Mouse (Mus musculus) ES-E14 (cell line): Measurements from ENCODE around the gene Col25a1. TPM values are rescaled to one million over a fixed set of nuclear protein-coding genes. Genes with fewer than 3 reads are reported as not detected.

Experiments
- DNase-seq: peaks from one replicate; pipeline ENCODE4 v3.0.0-alpha.2; 2013; ENCODE audit warnings: low read depth, low spot score
- H3K27ac ChIP-seq: 2 replicates; pipeline ENCODE4 v1.5.1; 2012; ENCODE audit warnings: low read depth, mild to moderate bottlenecking, low read length, moderate library complexity, mixed read lengths; ENCODE audit not compliant: poor library complexity, insufficient read depth, severe bottlenecking
- H3K36me3 ChIP-seq: 2 replicates; pipeline ENCODE4 v1.6.1; 2012; ENCODE audit warnings: mild to moderate bottlenecking, low read length, moderate library complexity, mixed read lengths; ENCODE audit not compliant: control insufficient read depth, poor library complexity, insufficient read depth, severe bottlenecking
- H3K4me1 ChIP-seq, 2 experiments: fragments of 150-350 bp in 1 of 2; sonication (generic) in 1 of 2; 2 replicates each; pipeline ENCODE4 v1.6.1; 2012; ENCODE audit warnings: low read length in 2 of 2, mild to moderate bottlenecking in 1 of 2, mixed read lengths in 1 of 2; ENCODE audit not compliant: control insufficient read depth in 2 of 2, insufficient read depth in 2 of 2, poor library complexity in 1 of 2
- H3K4me3 ChIP-seq, 2 experiments: fragments of 150-350 bp in 1 of 2; sonication (generic) in 1 of 2; 2 replicates each; pipeline ENCODE4 v1.5.1; 2012; ENCODE audit warnings: low read length in 2 of 2, low read depth in 1 of 2, mild to moderate bottlenecking in 1 of 2, mixed read lengths in 1 of 2; ENCODE audit not compliant: insufficient read depth in 1 of 2, poor library complexity in 1 of 2, severe bottlenecking in 1 of 2
- H3K9ac ChIP-seq: 2 replicates; pipeline ENCODE4 v1.6.1; 2012; ENCODE audit warnings: low read depth, mild to moderate bottlenecking, low read length, mixed read lengths; ENCODE audit not compliant: poor library complexity, insufficient read depth, severe bottlenecking
- H3K9me3 ChIP-seq: fragments of 150-350 bp; sonication (generic); 2 replicates; pipeline ENCODE4 v1.6.1; 2012; ENCODE audit warnings: low read depth, mild to moderate bottlenecking, low read length; ENCODE audit not compliant: control insufficient read depth, insufficient read depth
- CHD2 ChIP-seq: IDR thresholded peaks from 2 replicates; pipeline ENCODE4 v1.6.1; 2014; ENCODE audit warnings: mild to moderate bottlenecking, low read depth, low read length, inconsistent platforms
- HCFC1 ChIP-seq: IDR thresholded peaks from 2 replicates; pipeline ENCODE4 v1.6.1; 2012; ENCODE audit warnings: low read length, inconsistent platforms, borderline replicate concordance; ENCODE audit not compliant: insufficient read depth
- MAFK ChIP-seq: IDR thresholded peaks from 2 replicates; pipeline ENCODE4 v1.6.1; 2014; ENCODE audit warnings: mild to moderate bottlenecking, low read depth, low read length, inconsistent platforms; ENCODE audit not compliant: insufficient read depth
- ZC3H11A ChIP-seq: IDR thresholded peaks from 2 replicates; pipeline ENCODE4 v1.6.1; 2012; ENCODE audit warnings: low read depth, mild to moderate bottlenecking, inconsistent platforms, low read length, borderline replicate concordance
- ZNF384 ChIP-seq: IDR thresholded peaks from 2 replicates; pipeline ENCODE4 v1.6.1; 2012; ENCODE audit warnings: low read depth, low read length, inconsistent platforms
- in situ Hi-C, 2 experiments: fragments of 600-800 bp; cut with MboI; formaldehyde crosslinking; loops; one replicate each; pipeline ENCODE4 v1.15.1; 2025; ENCODE audit warnings: low sequenced_read_pairs in 2 of 2, inconsistent platforms in 1 of 2; ENCODE audit not compliant: unreplicated experiment in 2 of 2
- total RNA-seq: library from RNA; depleted of rRNA; stranded (reverse); fragments of 300-350 nt; gene quantifications from 2 replicates; pipeline ENCODE4 v1.2.3, GENCODE M21; 2012

Gene Col25a1
- total RNA-seq, 1 experiment: 0.45 TPM

GRCm38 (mm10) chr3:130607924-130608323, 476.6 kb downstream of the Col25a1 start:
- Histone ChIP-seq H3K9ac (no peak overlapping the region), H3K4me1 (no peaks in the 10 kb centered on the region), H3K9me3 (no peaks in the 10 kb centered on the region), H3K36me3 (no peaks in the 10 kb centered on the region), H3K27ac (no peak overlapping the region), H3K4me3 (no peak overlapping the region)
- TF ChIP-seq MAFK: no peak
- no peak for TF ChIP-seq ZC3H11A
- TF ChIP-seq ZNF384: no peak
- no peak for TF ChIP-seq CHD2
- no peak for TF ChIP-seq HCFC1
- in situ Hi-C loops: no loop called here
- no peak for DNase-seq

DNA sequence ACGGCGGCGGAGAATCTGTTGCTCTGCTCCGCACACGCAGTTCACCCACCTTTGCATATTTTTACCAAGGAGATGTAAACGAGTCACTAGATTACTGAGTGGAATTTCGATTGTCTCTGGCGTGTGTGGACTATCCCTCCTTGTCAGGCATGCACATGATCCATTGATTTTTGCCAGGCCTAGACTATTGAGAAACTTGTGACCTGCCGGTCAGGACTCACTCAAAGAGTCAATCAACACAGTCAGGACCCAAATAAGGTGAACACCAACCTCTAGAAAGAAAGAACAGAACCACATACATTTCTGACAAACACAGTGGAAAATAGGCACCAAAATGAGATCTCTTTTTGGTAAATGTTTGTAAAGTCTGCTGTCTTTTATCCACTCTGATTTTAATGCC, 483.1 kb downstream of the Col25a1 start:
- Histone ChIP-seq H3K36me3 (no peaks in the 10 kb centered on the region), H3K4me3 (no peak overlapping the region), H3K9ac (no peak overlapping the region), H3K9me3 (no peaks in the 10 kb centered on the region), H3K27ac (no peak overlapping the region), H3K4me1 (peaks cover 0 to 2% of the 10 kb centered on the region in 2 experiments; a peak in 1 of 4 replicates)
- in situ Hi-C loops: no loop called here
- no peak for TF ChIP-seq ZNF384
- DNase-seq: no peak

GRCm38 (mm10) chr3:130615625-130616024, 484.3 kb downstream of the Col25a1 start:
- no peak overlapping the region for H3K9ac ChIP-seq

DNA sequence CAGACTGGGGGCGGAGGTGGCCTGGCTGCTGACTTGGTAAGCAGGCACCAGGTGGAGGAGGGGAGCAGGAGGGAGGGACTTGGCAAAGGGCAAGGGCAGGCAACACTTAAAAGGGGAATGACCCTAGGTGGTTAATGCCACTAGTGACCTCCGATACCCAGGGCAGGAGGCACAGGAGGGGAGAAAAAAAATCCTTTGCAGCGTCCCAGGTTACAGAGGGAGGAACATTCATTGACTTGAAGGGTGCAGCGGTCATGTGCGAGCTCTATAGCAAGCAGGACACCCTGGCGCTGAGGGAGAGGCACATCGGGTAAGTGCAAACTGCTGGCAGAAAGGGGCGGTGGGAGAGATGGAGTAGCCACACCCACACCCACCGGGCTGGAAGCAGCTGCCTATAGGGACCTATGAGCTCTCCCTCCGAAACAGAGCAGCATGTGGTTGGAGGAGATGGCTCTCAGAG, 486.2 kb downstream of the Col25a1 start, which contains the start of gene Etnppl:
Etnppl (plus strand) TSS at position 10 of the 460 bp plus-strand sequence.
- DNase-seq: no peak
- TF ChIP-seq HCFC1 (no peak), CHD2 (no peak), MAFK (no peak), ZC3H11A (no peak), ZNF384 (no peak)
- H3K4me1 ChIP-seq: peaks cover 0 to 2% of the 10 kb centered on the region in 2 experiments; a peak in 1 of 4 replicates
- H3K27ac ChIP-seq: no peak within 1 kb of the TSS
- in situ Hi-C loops: no loop called here
- no peak within 1 kb of the TSS for H3K9ac ChIP-seq
- H3K36me3 ChIP-seq: no peaks in the 10 kb centered on the region
- no peaks in the 10 kb centered on the region for H3K9me3 ChIP-seq
- H3K4me3 ChIP-seq: no peak within 1 kb of the TSS

More at GRCm38 (mm10) chr3:130615625-130616024, 484.3 kb downstream of the Col25a1 start:
- in situ Hi-C loops: no loop called here
- Histone ChIP-seq H3K36me3 (no peaks in the 10 kb centered on the region), H3K4me3 (no peak overlapping the region), H3K4me1 (peaks cover 0 to 2% of the 10 kb centered on the region in 2 experiments; a peak in 1 of 4 replicates), H3K9me3 (no peaks in the 10 kb centered on the region), H3K27ac (no peak overlapping the region)
- DNase-seq: no peak
- no peak for TF ChIP-seq ZC3H11A
- no peak for TF ChIP-seq MAFK
- TF ChIP-seq HCFC1: no peak
- TF ChIP-seq CHD2: no peak
- TF ChIP-seq ZNF384: no peak
